Mouse (Mus musculus) brain, embryonic 14.5 days (tissue): Measurements from ENCODE around the gene Mvb12a.

Source experiments
- CTCF ChIP-seq: fragments of 200-500 bp; IDR thresholded peaks from 2 replicates; pipeline ENCODE4 v1.5.1; 2012; ENCODE audit warnings: inconsistent platforms, mild to moderate bottlenecking, moderate library complexity, borderline replicate concordance; ENCODE audit not compliant: insufficient read depth, insufficient read length; ENCODE audit errors: extremely low read depth
- POLR2A ChIP-seq: fragments of 200-500 bp; IDR thresholded peaks from 2 replicates; pipeline ENCODE4 v1.6.1; 2012; ENCODE audit warnings: mild to moderate bottlenecking, inconsistent platforms, borderline replicate concordance; ENCODE audit not compliant: poor library complexity, insufficient read depth, insufficient read length, severe bottlenecking; ENCODE audit errors: extremely low read depth

GRCm38 (mm10) chr8:71543755-71544154 is 1.0 kb downstream of the Mvb12a start:
- TF ChIP-seq CTCF (no peak), POLR2A (no peak)
